Mouse (Mus musculus): ENCODE results near the gene Nupl1.

- no peak for TF ChIP-seq POLR2A (IDR thresholded peaks at IDR 0.05; ENCODE audit: control insufficient read depth, extremely low read depth, insufficient read depth, low read length, poor library complexity)
- TF ChIP-seq CTCF (IDR thresholded peaks at IDR 0.05; ENCODE audit: borderline replicate concordance, control insufficient read depth, extremely low read depth, insufficient read depth, low read length, poor library complexity), result no peak
These were observed 22.1 kb upstream of the Nupl1 start for GRCm38 (mm10) chr14:60273346-60273745.
